In genomic region chrX:52441798-52442197, GRCm38 (mm10) we compare ENCODE assay signal across 11 mouse cellular contexts.
DNase-seq lines count a peak whose midpoint lies in the region.
"Had no signal": no experiment of that assay in that cellular context is flagged by ENCODE, and none has a peak within 500 bp of the region (broad histone marks: within the 10 kb centered on the region; RNA-seq: fewer than 3 reads in every experiment).

No protein-coding gene starts in this region.

- DNase-seq in frontal cortex, postnatal 36 days (ENCODE audit: low spot score in 2 of 2) = peak; percentile 2 to 5
- no peak for DNase-seq in frontal cortex, postnatal 10 days (ENCODE audit: low spot score in 2 of 2)
- peak; percentile 3 for DNase-seq in left cerebral cortex, postnatal 4 days
- DNase-seq in left cerebral cortex, postnatal 36 days (ENCODE audit: low spot score in 2 of 2) = no peak
- DNase-seq in ES-CJ7 (ENCODE audit: low read depth, low spot score) = peak; percentile 18
- peak; percentile 3 for DNase-seq in c-Kit-positive CD71-positive TER-119-positive erythroid progenitor cells, embryonic 14.5 days (ENCODE audit: low spot score)
- DNase-seq in spleen, adult 18-20 months = no peak
- no peak for DNase-seq in gastrocnemius, postnatal 25 days
- DNase-seq: kidney, adult 11 months; midbrain, embryonic 14.5 days; thymus, adult 18-20 months had no signal

- intact Hi-C loops in left cerebral cortex, postnatal 4 days (cut with DNase I) = no loop called here
- intact Hi-C loops in left cerebral cortex, postnatal 36 days (cut with DNase I) = no loop called here

Comparison
In these comparisons a context has a peak if more than half of its experiments do, and no peak if none do; other contexts are left out.
1. DNase-seq: peak in frontal cortex, postnatal 36 days (2 of 2), left cerebral cortex, postnatal 4 days (single experiment), ES-CJ7 (single experiment) and c-Kit-positive CD71-positive TER-119-positive erythroid progenitor cells, embryonic 14.5 days (single experiment); none in frontal cortex, postnatal 10 days (0 of 2), left cerebral cortex, postnatal 36 days (0 of 2), spleen, adult 18-20 months (0 of 2) and gastrocnemius, postnatal 25 days (single experiment).